Mouse (Mus musculus): ENCODE results near the gene Chst11. TPM values are rescaled to one million over a fixed set of nuclear protein-coding genes. Genes with fewer than 3 reads are reported as not detected.

The Chst11 gene
- polyA plus RNA-seq, 1 experiment from 2014 or later, result 0.98 TPM

DNA sequence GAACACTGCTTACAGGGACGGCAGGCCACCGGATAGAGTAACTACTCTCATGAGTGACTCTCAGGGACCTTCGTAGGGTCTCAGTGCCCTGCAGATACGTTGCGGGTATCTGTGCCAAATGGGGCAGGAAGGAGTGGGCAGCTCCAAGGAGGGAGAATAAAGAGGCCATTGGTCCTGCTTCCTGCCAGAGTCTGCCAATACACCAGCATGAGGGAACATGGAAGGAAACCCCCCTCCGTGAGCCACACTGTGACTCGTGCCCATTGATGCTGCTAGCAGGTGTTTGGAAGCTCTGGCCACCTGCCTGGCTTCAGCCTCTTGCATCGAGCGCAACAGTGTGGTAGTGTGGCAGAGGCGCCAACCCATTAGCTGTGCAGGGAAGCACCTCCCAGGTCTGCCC lies 157.8 kb downstream of the Chst11 start:
- no peaks in the 10 kb centered on the region for H3K9me3 ChIP-seq (ENCODE audit: low read length)
- H3K9ac ChIP-seq (replicated peaks; ENCODE audit: low read depth), result no peak overlapping the region
- no peak for TF ChIP-seq EP300 (IDR thresholded peaks at IDR 0.05)
- no peaks in the 10 kb centered on the region for H3K4me1 ChIP-seq (ENCODE audit: insufficient read depth, low read depth, low read length)
- H3K27me3 ChIP-seq (replicated peaks; ENCODE audit: insufficient read depth, low read length), result no peaks in the 10 kb centered on the region
- H3K4me3 ChIP-seq (ENCODE audit: low read depth, low read length), result no peak overlapping the region
- H3K36me3 ChIP-seq (ENCODE audit: insufficient read depth, low read length), result no peaks in the 10 kb centered on the region
- ATAC-seq, result no peak
- no peak for DNase-seq (ENCODE audit: low spot score)
- H3K27ac ChIP-seq (ENCODE audit: low read length), result no peak overlapping the region
- WGBS, result 51% methylated on average over 10 of the region's 10 CpGs
- no peak overlapping the region for H3K4me2 ChIP-seq (replicated peaks; ENCODE audit: low read depth, low read length)

DNA sequence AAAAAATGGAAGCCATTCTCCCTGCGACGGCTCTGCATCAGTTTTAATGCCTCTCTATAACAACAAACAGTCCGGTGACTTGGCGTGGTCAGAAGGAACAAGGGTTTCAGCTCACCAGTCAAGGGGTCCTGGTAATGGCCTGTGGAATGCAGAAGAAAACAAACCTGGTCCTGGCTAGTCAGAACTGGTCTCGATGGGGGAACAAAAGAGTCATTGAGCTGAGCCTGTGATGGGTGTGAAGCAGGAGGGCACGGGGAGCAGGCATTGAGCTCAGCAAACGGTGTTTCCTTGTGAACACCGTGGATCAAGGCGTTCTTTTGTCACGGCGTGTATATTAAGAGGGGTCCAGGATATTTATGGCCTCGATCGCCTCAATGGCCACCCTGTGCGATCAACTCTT lies 160.5 kb downstream of the Chst11 start:
- TF ChIP-seq CTCF (IDR thresholded peaks at IDR 0.05), result no peak
- Histone ChIP-seq H3K27me3 (replicated peaks; ENCODE audit: insufficient read depth, low read length) (no peaks in the 10 kb centered on the region), H3K9ac (replicated peaks; ENCODE audit: low read depth) (no peak overlapping the region), H3K4me2 (replicated peaks; ENCODE audit: low read depth, low read length) (no peak overlapping the region), H3K4me3 (ENCODE audit: low read depth, low read length) (no peak overlapping the region), H3K4me1 (ENCODE audit: insufficient read depth, low read depth, low read length) (no peaks in the 10 kb centered on the region), H3K9me3 (ENCODE audit: low read length) (no peaks in the 10 kb centered on the region), H3K36me3 (ENCODE audit: insufficient read depth, low read length) (no peaks in the 10 kb centered on the region), H3K27ac (ENCODE audit: low read length) (no peak overlapping the region)
- DNase-seq (ENCODE audit: low spot score), result peak; percentile 36
- 53% methylated on average over 14 of the region's 14 CpGs for WGBS
- ATAC-seq, result peak; percentile 35

DNA sequence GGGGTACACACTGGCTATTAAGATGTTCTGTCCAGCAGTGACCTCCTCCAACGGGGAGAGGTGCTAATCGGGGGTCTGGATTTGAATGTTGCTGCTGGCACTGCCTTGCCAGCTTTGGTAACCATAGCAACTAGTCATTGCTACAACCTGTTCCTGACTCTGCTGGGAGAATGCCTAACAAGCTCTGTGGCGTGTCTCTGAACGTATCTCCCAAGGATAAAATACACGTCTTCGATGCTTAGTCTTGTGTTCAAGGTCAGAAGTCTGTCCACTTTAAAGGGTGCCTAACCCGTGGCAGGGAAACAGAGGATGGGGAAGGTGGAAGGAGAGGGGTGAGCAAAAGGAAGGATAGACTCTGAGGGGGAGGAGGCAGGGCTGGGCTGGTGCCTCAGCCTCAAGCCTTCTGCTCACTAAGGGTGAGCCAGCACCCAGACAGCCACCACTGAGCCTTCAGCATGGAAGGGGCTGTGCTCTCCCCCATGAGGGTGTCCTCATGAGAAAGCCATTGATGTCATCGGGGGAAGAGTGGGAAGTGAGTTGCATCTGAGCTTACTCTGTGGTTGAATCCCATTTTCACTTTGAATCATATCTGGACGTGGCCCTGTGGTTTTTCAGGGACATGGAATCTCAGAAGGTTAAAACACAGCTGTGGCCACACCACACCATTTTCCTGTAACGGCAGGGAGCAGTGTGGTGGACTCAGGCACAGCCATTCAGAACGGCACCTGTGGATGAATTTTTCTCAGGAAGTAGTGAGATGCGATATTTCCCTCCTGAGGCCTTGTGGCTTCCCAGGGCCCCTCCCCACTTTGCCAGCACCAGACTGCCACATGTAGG lies 164.3 kb downstream of the Chst11 start:
- Histone ChIP-seq H3K27me3 (replicated peaks; ENCODE audit: insufficient read depth, low read length) (no peaks in the 10 kb centered on the region), H3K4me3 (ENCODE audit: low read depth, low read length) (no peak overlapping the region), H3K4me2 (replicated peaks; ENCODE audit: low read depth, low read length) (no peak overlapping the region), H3K9ac (replicated peaks; ENCODE audit: low read depth) (no peak overlapping the region), H3K27ac (ENCODE audit: low read length) (no peak overlapping the region), H3K9me3 (ENCODE audit: low read length) (no peaks in the 10 kb centered on the region), H3K4me1 (ENCODE audit: insufficient read depth, low read depth, low read length) (no peaks in the 10 kb centered on the region), H3K36me3 (ENCODE audit: insufficient read depth, low read length) (no peaks in the 10 kb centered on the region)
- 65% methylated on average over 12 of the region's 12 CpGs for WGBS
- no peak for ATAC-seq
- TF ChIP-seq CTCF (IDR thresholded peaks at IDR 0.05), result no peak
- no peak for TF ChIP-seq EP300 (IDR thresholded peaks at IDR 0.05)
- DNase-seq (ENCODE audit: low spot score), result no peak

DNA sequence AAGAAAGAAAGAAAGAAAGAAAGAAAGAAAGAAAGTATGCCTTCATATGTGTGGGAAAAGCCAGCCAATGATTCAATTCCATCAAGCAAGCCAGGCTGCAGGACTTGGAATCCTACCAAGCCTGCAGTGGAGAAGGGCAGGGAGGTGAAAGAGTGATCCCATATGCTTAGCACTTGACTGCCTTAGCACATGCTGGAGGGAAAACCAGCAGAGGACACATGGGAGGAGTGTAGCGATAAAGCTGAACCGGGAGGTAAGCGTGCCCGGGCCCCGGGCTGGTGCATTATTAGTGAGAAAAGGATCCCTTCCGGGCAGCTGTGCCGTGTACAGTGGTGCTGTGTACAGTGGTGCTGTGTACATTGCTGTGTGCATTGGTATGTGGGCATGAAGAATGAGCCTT lies 165.3 kb downstream of the Chst11 start:
- TF ChIP-seq EP300 (IDR thresholded peaks at IDR 0.05), result no peak
- no peak for TF ChIP-seq CTCF (IDR thresholded peaks at IDR 0.05)
- WGBS, result 64% methylated on average over 7 of the region's 7 CpGs
- Histone ChIP-seq H3K27me3 (replicated peaks; ENCODE audit: insufficient read depth, low read length) (no peaks in the 10 kb centered on the region), H3K4me2 (replicated peaks; ENCODE audit: low read depth, low read length) (no peak overlapping the region), H3K9me3 (ENCODE audit: low read length) (no peaks in the 10 kb centered on the region), H3K9ac (replicated peaks; ENCODE audit: low read depth) (no peak overlapping the region), H3K27ac (ENCODE audit: low read length) (no peak overlapping the region), H3K4me3 (ENCODE audit: low read depth, low read length) (no peak overlapping the region), H3K36me3 (ENCODE audit: insufficient read depth, low read length) (no peaks in the 10 kb centered on the region), H3K4me1 (ENCODE audit: insufficient read depth, low read depth, low read length) (no peaks in the 10 kb centered on the region)
- DNase-seq (ENCODE audit: low spot score) (peak; percentile 38), ATAC-seq (peak; percentile 37)

DNA sequence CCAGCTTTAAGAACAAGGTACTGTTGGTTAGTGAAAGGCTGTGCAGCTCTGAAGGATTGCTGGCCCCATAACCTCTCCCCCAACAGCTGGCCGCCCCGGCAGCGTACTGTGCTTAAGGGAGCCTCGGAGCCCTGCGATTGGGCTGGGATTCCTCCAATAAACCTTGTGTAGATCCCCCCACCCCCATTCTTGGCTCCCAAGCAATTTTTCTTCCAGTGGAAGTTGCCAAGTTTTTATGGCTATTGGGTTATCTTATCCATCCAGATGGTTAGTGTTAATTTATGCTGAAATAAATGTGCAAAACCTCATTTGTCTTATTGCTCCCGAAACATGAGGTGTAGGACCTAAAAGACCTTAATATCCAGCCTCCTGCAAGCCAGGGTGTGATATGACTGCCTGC lies 166.1 kb downstream of the Chst11 start:
- TF ChIP-seq CTCF (IDR thresholded peaks at IDR 0.05) (no peak), EP300 (IDR thresholded peaks at IDR 0.05) (no peak)
- no peaks in the 10 kb centered on the region for H3K9me3 ChIP-seq (ENCODE audit: low read length)
- 41% methylated on average over 6 of the region's 6 CpGs for WGBS
- no peak overlapping the region for H3K4me2 ChIP-seq (replicated peaks; ENCODE audit: low read depth, low read length)
- H3K27me3 ChIP-seq (replicated peaks; ENCODE audit: insufficient read depth, low read length), result no peaks in the 10 kb centered on the region
- no peaks in the 10 kb centered on the region for H3K36me3 ChIP-seq (ENCODE audit: insufficient read depth, low read length)
- no peak overlapping the region for H3K9ac ChIP-seq (replicated peaks; ENCODE audit: low read depth)
- no peak overlapping the region for H3K4me3 ChIP-seq (ENCODE audit: low read depth, low read length)
- ATAC-seq, result no peak
- no peaks in the 10 kb centered on the region for H3K4me1 ChIP-seq (ENCODE audit: insufficient read depth, low read depth, low read length)
- no peak overlapping the region for H3K27ac ChIP-seq (ENCODE audit: low read length)
- no peak for DNase-seq (ENCODE audit: low spot score)

DNA sequence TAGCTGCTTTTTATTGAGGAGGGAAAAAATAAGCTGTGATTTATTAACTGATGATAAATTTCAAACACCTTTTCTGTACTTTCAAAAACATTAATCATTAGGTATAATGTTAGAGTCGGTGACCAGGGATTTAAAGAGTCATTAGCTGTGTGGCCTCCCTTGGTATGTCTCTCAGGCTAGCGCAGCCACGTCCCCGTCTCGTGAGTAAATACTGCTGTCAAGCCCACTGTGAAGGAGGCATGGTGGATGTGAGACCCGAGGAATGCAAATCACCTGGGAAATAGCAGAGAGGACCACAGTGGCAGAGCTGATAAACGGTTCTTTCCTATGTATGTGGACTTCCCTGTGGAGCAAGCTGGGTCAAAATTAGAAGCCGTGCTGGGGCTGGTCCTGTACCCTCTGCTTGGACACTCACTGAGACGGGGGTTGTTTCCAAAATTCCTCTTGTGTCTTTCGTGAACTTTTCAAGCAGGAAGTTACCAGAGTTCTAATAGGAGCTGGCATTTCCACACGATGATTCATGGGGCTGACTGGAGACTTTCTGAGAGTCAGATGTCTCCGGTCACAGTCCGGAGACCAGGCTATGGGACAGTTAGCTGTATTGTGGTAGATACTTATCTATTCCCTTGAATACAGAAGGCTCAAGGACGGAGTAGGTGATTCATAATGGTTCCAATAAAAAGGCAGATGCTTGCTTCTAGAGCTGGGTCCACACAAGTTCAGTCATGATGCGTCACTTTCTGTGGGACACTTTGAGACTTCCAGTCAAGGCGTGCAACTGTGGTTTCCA lies 166.8 kb downstream of the Chst11 start:
- H3K9me3 ChIP-seq (ENCODE audit: low read length), result no peaks in the 10 kb centered on the region
- DNase-seq (ENCODE audit: low spot score) (peak; percentile 27), ATAC-seq (no peak)
- TF ChIP-seq EP300 (IDR thresholded peaks at IDR 0.05) (no peak), CTCF (IDR thresholded peaks at IDR 0.05) (no peak)
- H3K4me2 ChIP-seq (replicated peaks; ENCODE audit: low read depth, low read length), result no peak overlapping the region
- H3K27ac ChIP-seq (ENCODE audit: low read length), result no peak overlapping the region
- H3K9ac ChIP-seq (replicated peaks; ENCODE audit: low read depth), result no peak overlapping the region
- no peaks in the 10 kb centered on the region for H3K36me3 ChIP-seq (ENCODE audit: insufficient read depth, low read length)
- H3K27me3 ChIP-seq (replicated peaks; ENCODE audit: insufficient read depth, low read length), result no peaks in the 10 kb centered on the region
- no peak overlapping the region for H3K4me3 ChIP-seq (ENCODE audit: low read depth, low read length)
- 30% methylated on average over 16 of the region's 16 CpGs for WGBS
- H3K4me1 ChIP-seq (ENCODE audit: insufficient read depth, low read depth, low read length), result no peaks in the 10 kb centered on the region

Measured in lung, postnatal 0 days (tissue).